Mouse (Mus musculus) naive thymus-derived CD4-positive, alpha-beta T cell, adult 2 months (primary cell): ENCODE data around the gene Ick.
A peak's percentile ranks its signal among the peaks of the same experiment; 100 is the strongest.
"Not testable (repeated sequence)": the region's sequence is repeated elsewhere in the genome, so short reads cannot be mapped to it uniquely, and the experiment has no call there.

Experiments
- DNase-seq: peaks from one replicate; pipeline ENCODE4 v3.0.0-alpha.2; 2011; ENCODE audit warnings: low read depth

The Ick gene

DNA sequence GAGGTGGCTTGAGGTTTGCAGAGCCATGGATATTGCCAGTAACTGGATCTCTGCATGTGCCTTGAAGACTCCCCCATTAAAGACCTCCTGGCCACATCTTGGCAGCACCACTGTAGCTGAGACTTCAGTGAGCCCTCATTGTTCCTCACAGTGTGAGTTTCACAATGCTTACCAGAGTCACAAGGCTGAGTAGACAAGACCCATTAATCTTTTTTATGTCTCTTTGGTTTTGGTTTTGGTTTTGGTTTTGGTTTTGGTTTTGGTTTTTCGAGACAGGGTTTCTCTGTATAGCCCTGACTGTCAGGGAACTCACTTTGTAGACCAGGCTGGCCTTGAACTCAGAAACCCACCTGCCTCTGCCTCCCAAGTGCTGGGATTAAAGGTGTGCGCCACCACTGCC lies 40.8 kb downstream of the Ick start:
- DNase-seq, result peak; percentile 30

- DNase-seq, result no peak
These were observed 45.4 kb downstream of the Ick start for GRCm38 (mm10) chr9:78154211-78154977.

DNA sequence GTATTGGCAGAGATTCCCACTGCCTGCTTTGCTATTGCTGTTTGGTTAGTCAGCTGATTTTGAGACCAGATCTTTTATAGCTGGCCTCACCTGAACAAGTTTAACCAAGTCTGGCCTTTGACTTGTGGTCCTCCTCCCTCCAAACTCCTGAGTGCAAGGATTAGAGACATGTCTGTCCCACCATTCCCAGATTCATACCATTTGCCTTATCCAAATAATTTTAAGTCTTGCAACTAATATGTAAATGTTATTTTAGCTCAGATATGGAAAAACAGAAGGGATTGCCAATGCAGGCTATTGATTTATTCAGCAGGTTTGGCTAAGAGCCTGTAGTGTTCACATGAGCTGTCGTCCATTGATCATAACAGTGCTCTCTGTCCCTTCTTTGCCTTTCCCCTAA lies 48.2 kb downstream of the Ick start:
- no peak for DNase-seq

DNA sequence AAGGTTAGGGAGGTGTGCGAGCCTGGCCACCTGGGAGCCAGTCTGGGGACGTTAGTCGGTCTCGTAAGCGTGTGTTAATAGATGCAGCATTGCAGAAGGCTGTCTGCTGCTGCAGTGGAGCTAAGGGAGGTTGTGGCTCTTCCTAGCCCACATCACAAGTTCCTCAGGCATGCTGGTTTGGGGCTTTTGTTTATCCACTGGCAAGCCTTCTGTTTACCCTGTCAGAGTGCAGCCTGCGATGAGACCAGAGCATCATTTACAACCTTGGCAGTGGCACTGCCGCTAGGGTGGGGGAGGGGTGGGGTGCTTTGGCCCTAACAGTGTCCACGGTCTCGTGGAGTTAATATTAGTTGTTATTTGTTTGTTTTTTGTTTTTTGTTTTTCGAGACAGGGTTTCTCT lies 54.3 kb downstream of the Ick start:
- no peak for DNase-seq

GRCm38 (mm10) chr9:78164741-78165140 lies 55.7 kb downstream of the Ick start:
- DNase-seq, result no peak

GRCm38 (mm10) chr9:78165454-78165853 lies 56.5 kb downstream of the Ick start:
- DNase-seq, result no peak

DNA sequence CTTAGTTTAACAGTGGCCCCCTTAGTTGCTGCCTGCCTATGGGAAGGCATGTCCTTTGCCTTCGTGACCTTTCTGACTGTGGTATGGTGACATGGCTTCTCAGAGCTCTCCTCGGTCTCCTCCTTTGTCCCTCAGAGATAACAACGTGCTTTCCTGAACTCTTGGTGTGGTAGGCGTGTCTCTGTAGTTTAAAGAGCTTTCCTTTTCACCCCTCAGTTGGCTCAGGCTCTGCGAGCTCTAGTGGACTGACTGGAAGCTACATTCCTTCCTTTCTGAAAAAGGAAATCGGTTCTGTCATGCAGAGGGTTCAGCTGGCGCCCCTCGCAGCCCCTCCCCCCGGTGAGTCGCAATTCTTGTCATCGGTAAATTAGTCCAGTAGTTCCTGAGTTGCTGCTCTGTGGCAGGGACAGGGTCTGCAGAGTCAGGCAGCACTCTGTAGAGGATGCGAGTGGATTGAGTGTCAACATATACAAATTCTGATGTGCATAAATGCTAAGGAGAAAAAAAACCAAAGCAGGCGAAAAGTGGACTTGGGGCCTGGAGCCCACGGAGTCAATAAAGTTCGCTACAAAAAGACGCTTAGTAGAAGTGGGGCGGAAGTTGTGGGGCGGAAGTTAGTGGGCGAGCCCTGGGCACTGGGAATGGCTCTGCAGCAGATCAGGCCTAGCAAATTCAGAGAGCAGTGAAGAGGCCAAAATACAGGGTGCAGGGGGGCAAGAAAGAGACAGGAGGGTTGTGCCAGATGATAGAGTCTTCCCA lies 57.9 kb downstream of the Ick start:
- DNase-seq, result no peak

DNA sequence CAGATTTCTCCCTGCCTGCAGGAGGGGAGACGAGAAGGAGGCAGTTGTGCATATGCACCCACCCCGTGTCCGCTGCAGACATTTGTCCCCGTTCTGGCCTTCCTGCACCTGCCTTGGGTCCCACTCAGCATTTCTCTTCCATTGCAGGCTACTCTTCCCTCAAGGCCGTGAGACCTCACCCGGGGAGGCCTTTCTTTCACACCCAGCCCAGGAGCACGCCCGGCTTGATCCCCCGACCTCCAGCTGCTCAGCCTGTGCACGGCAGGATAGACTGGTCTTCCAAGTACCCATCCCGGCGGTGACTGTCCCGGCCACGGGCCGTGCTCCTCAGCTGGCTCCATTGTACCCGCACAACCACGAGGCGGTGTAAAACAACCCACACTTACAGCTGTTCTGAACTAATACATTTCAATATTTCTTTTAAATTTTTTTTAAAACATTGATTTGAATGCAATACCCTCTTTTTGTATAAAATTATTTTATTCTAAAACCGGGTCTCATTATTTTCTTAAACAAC lies 58.5 kb downstream of the Ick start:
- DNase-seq, result no peak

GRCm38 (mm10) chr9:78168864-78169263 lies 59.9 kb downstream of the Ick start:
- no peak for DNase-seq

- DNase-seq, result peak; percentile 22
These were observed 65.0 kb downstream of the Ick start for GRCm38 (mm10) chr9:78174016-78174415.

DNA sequence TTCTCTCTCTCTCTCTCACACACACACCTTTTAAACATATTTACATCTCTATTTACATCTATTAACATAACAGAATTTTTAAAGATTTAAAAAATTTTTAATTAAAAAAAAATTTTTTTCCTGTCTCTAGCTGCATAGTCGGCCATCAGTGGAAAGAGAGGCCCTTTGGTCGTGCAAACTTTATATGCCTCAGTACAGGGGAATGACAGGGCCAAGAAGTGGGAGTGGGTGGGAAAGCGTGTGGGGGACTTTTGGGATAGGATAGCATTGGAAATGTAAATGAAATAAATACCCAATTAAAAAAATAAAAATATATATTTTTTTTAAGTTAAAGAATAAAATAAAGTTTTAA lies 65.9 kb downstream of the Ick start:
- not testable (repeated sequence) for DNase-seq

- peak; percentile 97 for DNase-seq
These were observed 66.5 kb downstream of the Ick start for GRCm38 (mm10) chr9:78175277-78176200.

DNA sequence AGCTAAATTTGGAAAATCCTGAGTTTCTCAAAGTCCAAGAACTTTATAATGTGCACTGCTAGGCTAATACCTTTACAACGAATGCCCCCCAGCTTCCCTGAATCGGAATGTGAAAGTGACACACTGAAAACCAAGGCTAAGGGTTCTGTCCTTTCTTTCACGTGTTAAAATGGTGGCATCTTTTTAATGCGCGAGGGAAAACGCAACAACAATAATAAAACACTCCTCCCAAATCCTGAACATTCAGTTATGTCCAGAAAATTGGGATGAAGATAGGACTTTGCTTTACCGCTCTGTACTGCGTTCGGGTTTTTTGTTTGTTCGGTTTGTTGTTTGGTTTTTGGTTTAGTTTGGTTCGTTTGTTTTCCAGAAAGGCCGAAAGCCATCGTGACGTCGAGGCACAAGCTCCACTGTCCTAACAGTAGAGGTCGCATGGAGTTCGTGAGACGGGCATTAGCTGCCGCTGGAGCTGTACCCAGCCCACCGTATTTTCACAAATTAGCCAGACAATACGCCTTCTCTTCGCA lies 67.3 kb downstream of the Ick start:
- DNase-seq, result no peak

DNA sequence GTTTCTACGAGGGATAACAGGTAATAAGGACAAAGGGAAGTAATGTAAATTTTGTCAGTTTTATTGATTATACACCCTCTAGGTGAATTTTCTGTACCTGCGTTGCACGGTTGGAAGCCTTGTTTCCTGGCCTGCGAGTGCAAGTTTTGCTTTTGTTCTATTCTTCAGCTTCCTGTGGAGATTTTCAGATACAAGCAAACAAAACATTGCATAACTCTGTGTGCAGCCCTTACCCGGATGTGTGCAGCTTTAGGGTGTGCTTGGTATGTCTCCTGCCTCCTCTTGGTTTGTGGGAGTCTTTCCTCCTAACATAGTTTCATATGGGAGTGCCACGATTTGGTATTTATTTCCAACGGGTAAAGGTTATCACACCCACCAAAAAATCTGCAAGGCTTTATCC lies 67.8 kb downstream of the Ick start:
- DNase-seq, result peak; percentile 78

DNA sequence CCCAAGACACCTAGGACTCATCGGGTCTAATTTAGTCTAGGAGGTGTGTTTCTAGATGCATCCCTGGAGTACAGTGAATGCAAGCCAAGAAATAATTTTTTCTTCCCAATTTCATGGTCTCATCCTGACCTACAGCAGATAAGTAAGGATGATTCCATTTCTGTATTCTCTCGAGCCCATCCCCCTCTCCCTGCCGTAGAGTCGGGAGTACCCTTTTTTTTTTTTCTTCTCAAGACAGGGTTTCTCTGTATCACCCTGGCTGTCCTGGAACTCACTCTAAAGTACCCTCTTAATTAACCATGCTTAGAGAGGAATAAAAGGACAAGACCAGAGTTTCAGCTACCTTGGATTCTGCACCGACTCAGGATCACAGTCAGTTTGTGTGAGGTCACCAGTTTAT lies 69.2 kb downstream of the Ick start:
- DNase-seq, result no peak

DNA sequence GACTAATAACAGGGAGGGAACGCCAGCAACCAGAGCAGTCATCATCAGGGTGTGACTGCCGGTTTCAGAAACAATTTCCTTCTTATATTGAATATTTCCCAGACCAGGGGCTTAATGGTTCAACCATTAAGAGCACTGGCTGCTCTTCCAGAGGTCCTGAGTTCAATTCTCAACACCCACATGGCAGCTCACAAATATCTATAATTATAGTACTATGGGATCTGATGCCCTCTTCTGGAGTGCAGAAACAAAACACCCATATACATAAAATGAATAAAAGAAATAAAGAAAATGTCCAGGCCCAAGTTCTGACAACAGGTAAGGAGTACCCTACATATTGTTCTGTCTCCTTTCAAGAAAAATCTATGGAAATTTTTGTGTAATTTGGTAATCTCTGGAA lies 70.1 kb downstream of the Ick start:
- DNase-seq, result peak; percentile 8

- not testable (repeated sequence) for DNase-seq
These were observed 73.5 kb downstream of the Ick start, which contains the start of gene Gsta4 for GRCm38 (mm10) chr9:78182474-78182873. TSS of gene Gsta4 (plus strand) at chr9:78182774.

- DNase-seq, result no peak
These were observed 76.7 kb downstream of the Ick start for GRCm38 (mm10) chr9:78185686-78186085.

DNA sequence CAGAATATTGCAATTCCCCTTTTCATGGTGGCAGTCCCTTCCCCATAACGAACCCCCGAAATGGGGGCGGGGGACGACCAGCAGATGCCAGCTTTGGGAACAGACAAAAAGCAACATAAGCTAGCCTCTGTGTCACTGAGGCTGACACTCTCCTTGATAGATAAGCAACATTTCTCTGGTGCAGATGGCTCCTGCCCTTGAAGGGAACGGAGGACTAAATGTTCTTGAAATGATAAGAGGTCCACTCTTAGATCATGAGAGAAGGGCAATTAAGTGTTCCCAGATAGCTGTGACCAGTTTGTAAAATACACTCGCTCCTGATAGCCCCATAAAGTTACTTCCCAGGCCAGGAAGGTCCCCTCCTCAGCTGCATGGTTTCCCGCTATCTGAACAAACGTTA lies 79.9 kb downstream of the Ick start:
- no peak for DNase-seq

- peak; percentile 33 for DNase-seq
These were observed 82.0 kb downstream of the Ick start for GRCm38 (mm10) chr9:78190651-78191634.

DNA sequence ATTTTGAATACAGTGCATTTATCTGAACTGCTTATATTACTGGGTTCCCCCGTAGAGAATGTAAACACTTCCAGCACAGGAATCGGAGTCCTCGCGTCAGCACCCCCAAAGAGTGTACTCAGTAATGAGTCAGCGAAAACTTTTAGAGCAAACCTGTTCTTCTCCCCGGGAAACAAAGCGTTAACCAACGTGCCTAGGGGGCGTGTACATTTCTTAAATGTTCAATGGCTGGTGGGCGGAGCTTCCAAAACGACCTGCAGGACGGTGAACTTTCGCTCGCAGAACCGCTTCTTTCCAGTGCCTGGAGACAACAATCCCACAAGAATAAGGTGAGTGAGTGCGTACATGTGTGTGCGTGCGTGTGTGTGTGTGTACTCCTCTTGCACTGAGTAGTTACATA lies 82.7 kb downstream of the Ick start:
- peak; percentile 87 for DNase-seq
